Mouse (Mus musculus) ES-E14 (cell line): Measurements from ENCODE around the gene Fbxo22.

Experiments
- CHD2 ChIP-seq: IDR thresholded peaks from 2 replicates; pipeline ENCODE4 v1.6.1; 2014; ENCODE audit warnings: mild to moderate bottlenecking, low read depth, low read length, inconsistent platforms
- MAFK ChIP-seq: IDR thresholded peaks from 2 replicates; pipeline ENCODE4 v1.6.1; 2014; ENCODE audit warnings: mild to moderate bottlenecking, low read depth, low read length, inconsistent platforms; ENCODE audit not compliant: insufficient read depth
- ZNF384 ChIP-seq: IDR thresholded peaks from 2 replicates; pipeline ENCODE4 v1.6.1; 2012; ENCODE audit warnings: low read depth, low read length, inconsistent platforms

DNA sequence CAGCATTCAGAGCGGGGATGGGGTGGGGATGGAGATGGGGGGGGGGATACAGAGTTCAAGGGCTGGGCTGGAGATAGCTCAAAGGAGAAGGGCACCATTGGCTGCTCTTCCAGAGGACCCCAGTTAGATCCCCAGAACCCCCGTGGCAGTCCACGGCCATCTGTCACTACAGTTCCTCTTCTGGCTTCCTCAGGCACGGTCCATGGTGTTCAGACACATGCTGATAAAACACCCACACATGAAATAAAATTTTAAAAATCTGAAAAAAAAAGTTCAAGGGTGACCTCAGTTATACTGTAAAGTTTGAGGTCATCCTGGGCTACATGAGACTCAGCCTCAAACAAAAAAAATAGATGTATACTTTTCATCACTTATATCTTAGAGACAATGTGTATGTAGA is 39.7 kb downstream of the Fbxo22 start:
- no peak for TF ChIP-seq ZNF384
- no peak for TF ChIP-seq CHD2
- no peak for TF ChIP-seq MAFK
